Mouse (Mus musculus): Measurements from ENCODE around the gene Tex19.1.
"Not testable (repeated sequence)": the region's sequence is repeated elsewhere in the genome, so short reads cannot be mapped to it uniquely, and the experiment has no call there.

The Tex19.1 gene

GRCm38 (mm10) chr11:121145865-121146264 is at the start of gene Tex19.1:
Tex19.1 (plus strand) TSS chr11:121146143.
- in situ Hi-C loops (cut with MboI; ENCODE audit: low sequenced_read_pairs): no loop called here

GRCm38 (mm10) chr11:121099762-121100161 is 46.2 kb upstream of the Tex19.1 start:
- in situ Hi-C loops (cut with MboI; ENCODE audit: low sequenced_read_pairs): no loop called here

GRCm38 (mm10) chr11:121100692-121101091 is 45.3 kb upstream of the Tex19.1 start:
- in situ Hi-C loops (cut with MboI; ENCODE audit: low sequenced_read_pairs): no loop called here

GRCm38 (mm10) chr11:121101124-121101805 is 44.7 kb upstream of the Tex19.1 start:
- in situ Hi-C loops (cut with MboI; ENCODE audit: low sequenced_read_pairs): no loop called here

GRCm38 (mm10) chr11:121107242-121107641 is 38.7 kb upstream of the Tex19.1 start:
- in situ Hi-C loops (cut with MboI; ENCODE audit: low sequenced_read_pairs): not testable (repeated sequence)

GRCm38 (mm10) chr11:121108061-121108460 is 37.9 kb upstream of the Tex19.1 start:
- in situ Hi-C loops (cut with MboI; ENCODE audit: low sequenced_read_pairs): no loop called here

GRCm38 (mm10) chr11:121109986-121110385 is 36.0 kb upstream of the Tex19.1 start:
- in situ Hi-C loops (cut with MboI; ENCODE audit: low sequenced_read_pairs): no loop called here

- in situ Hi-C loops (cut with MboI; ENCODE audit: low sequenced_read_pairs): no loop called here
Observed at GRCm38 (mm10) chr11:121111051-121111450, 34.9 kb upstream of the Tex19.1 start.

- in situ Hi-C loops (cut with MboI; ENCODE audit: low sequenced_read_pairs): no loop called here
Observed at GRCm38 (mm10) chr11:121111601-121112000, 34.3 kb upstream of the Tex19.1 start.

- in situ Hi-C loops (cut with MboI; ENCODE audit: low sequenced_read_pairs): no loop called here
Observed at GRCm38 (mm10) chr11:121112091-121112775, 33.7 kb upstream of the Tex19.1 start.

- in situ Hi-C loops (cut with MboI; ENCODE audit: low sequenced_read_pairs): no loop called here
Observed at GRCm38 (mm10) chr11:121118106-121118505, 27.8 kb upstream of the Tex19.1 start.

GRCm38 (mm10) chr11:121118577-121118976 is 27.4 kb upstream of the Tex19.1 start, which contains the start of gene Tex19.2:
Tex19.2 (minus strand) TSS chr11:121118677.
- in situ Hi-C loops (cut with MboI; ENCODE audit: low sequenced_read_pairs): no loop called here

GRCm38 (mm10) chr11:121121151-121121550 is 24.8 kb upstream of the Tex19.1 start:
- in situ Hi-C loops (cut with MboI; ENCODE audit: low sequenced_read_pairs): no loop called here

- in situ Hi-C loops (cut with MboI; ENCODE audit: low sequenced_read_pairs): no loop called here
Observed at GRCm38 (mm10) chr11:121122024-121122670, 23.8 kb upstream of the Tex19.1 start.

GRCm38 (mm10) chr11:121123438-121123837 is 22.5 kb upstream of the Tex19.1 start:
- in situ Hi-C loops (cut with MboI; ENCODE audit: low sequenced_read_pairs): no loop called here

- in situ Hi-C loops (cut with MboI; ENCODE audit: low sequenced_read_pairs): no loop called here
Observed at GRCm38 (mm10) chr11:121125522-121126172, 20.3 kb upstream of the Tex19.1 start.

GRCm38 (mm10) chr11:121126395-121126794 is 19.5 kb upstream of the Tex19.1 start:
- in situ Hi-C loops (cut with MboI; ENCODE audit: low sequenced_read_pairs): no loop called here

GRCm38 (mm10) chr11:121127441-121127840 is 18.5 kb upstream of the Tex19.1 start:
- in situ Hi-C loops (cut with MboI; ENCODE audit: low sequenced_read_pairs): no loop called here

- in situ Hi-C loops (cut with MboI; ENCODE audit: low sequenced_read_pairs): no loop called here
Observed at GRCm38 (mm10) chr11:121129616-121130015, 16.3 kb upstream of the Tex19.1 start.

- in situ Hi-C loops (cut with MboI; ENCODE audit: low sequenced_read_pairs): no loop called here
Observed at GRCm38 (mm10) chr11:121134600-121134999, 11.3 kb upstream of the Tex19.1 start.

GRCm38 (mm10) chr11:121137682-121138081 is 8.3 kb upstream of the Tex19.1 start:
- in situ Hi-C loops (cut with MboI; ENCODE audit: low sequenced_read_pairs): no loop called here

Measured in CH12F3 (cell line).